Mouse (Mus musculus) layer of hippocampus, adult 2 months (tissue): ENCODE results near the gene Nup133. TPM values are rescaled to one million over a fixed set of nuclear protein-coding genes. Genes with fewer than 3 reads are reported as not detected.
A peak's percentile ranks its signal among the peaks of the same experiment; 100 is the strongest.

Source experiments
- DNase-seq, 2 experiments: peaks; one replicate each; pipeline ENCODE4 v3.0.0; 2022; ENCODE audit warnings: low spot score in 2 of 2
- H3K27ac ChIP-seq: fragments of 200-600 bp; 2 replicates; pipeline ENCODE4 v1.8.1; 2022
- H3K4me3 ChIP-seq: fragments of 200-600 bp; 2 replicates; pipeline ENCODE4 v1.8.1; 2022; ENCODE audit warnings: mild to moderate bottlenecking
- CTCF ChIP-seq: fragments of 200-600 bp; conservative IDR thresholded peaks from 2 replicates; pipeline ENCODE4 v1.8.1; 2022; ENCODE audit warnings: antibody characterized with exemption, mild to moderate bottlenecking, moderate library complexity
- total RNA-seq, 2 experiments: library from RNA; stranded (reverse); gene quantifications; 2 replicates each; pipeline ENCODE4 v1.2.3; 2021

Gene Nup133
- total RNA-seq, 2 experiments from 2014 or later: 21.0 to 25.7 TPM

DNA sequence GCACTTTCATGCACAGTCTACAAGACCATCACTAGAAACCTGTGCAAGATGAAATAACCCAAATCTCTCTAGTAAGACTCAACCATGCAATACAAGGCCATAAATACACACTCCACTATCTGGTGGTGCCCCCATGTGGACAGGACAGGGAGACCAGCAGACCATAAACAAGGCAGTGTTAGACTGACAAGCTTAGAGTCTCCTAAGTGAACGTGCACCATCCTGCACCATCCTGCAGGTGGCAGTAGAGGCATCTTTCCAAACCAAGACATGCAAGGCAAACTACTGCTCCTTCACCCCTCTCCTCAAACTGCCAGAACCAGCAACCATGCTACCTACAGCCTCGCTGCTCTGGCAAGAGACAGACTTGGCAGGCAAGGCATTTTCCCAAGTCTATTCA lies 24.3 kb downstream of the Nup133 start:
- TF ChIP-seq CTCF: peak; percentile 95
- Histone ChIP-seq H3K27ac (no peak overlapping the region), H3K4me3 (no peak overlapping the region)
- DNase-seq: peak; percentile 81 to 86

DNA sequence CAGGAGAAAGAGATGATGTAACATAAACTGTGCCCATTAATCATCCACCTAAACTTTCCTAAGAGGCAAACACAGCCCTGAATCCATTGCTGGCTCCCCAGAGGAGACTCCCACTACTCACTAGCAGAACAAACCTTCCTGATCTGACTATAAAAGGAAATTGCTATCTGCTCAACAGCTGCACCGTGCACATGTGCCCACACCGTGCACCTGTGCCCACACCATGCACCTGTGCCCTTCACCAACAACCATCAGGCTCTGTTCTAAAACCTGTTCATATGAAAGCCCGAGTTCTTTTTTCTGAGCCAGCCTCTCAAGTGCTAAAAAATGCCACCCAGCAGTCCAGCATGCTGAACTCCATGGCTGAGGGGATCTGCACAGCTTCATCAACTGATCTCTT lies 34.4 kb downstream of the Nup133 start:
- no peak for TF ChIP-seq CTCF
- Histone ChIP-seq H3K4me3 (no peak overlapping the region), H3K27ac (no peak overlapping the region)
- no peak for DNase-seq

DNA sequence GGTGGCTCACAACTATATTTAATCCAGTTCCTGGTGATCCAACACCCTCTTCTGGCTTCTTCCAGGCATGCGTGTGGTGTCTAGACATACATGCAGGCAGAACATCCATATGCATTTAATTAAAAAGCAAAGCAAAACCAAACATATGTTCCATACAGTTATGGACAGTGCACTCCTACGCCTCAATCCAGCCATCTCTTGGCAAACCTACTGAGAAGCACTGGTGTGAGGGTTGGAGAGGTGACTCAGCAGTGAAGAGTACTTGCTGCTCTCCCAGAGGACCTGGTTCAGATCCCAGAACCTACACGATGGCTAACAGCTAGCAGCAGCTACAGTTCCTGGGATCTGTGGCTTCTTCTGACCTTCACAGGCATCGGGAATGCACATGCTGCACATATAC lies 36.8 kb downstream of the Nup133 start:
- 0 out of 2 replicates have a peak, but pooled peaks have one; percentile 9 for TF ChIP-seq CTCF
- Histone ChIP-seq H3K27ac (no peak overlapping the region), H3K4me3 (no peak overlapping the region)
- DNase-seq: no peak

DNA sequence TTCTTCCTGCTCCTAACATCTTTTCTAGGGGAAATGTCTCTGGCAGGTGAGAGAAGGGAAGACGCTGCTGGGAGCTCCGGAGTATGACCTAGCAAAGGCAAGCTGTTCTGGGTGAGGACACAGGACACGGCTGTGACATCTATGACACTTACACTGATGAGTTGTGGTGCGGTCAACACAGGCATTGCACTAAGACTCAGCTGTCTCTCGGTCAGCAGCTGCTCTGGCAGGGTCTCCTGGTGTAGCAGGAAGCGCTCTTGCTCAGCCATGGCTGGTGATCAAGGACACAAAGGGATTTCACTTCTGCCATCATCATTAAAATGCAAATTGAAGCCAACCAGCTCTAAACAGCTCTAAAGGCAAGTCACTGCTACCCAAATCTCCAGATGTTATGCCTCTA lies 41.5 kb downstream of the Nup133 start:
- Histone ChIP-seq H3K4me3 (no peak overlapping the region), H3K27ac (no peak overlapping the region; the same call in 1 of the 2 replicates)
- no peak for TF ChIP-seq CTCF
- DNase-seq: no peak

DNA sequence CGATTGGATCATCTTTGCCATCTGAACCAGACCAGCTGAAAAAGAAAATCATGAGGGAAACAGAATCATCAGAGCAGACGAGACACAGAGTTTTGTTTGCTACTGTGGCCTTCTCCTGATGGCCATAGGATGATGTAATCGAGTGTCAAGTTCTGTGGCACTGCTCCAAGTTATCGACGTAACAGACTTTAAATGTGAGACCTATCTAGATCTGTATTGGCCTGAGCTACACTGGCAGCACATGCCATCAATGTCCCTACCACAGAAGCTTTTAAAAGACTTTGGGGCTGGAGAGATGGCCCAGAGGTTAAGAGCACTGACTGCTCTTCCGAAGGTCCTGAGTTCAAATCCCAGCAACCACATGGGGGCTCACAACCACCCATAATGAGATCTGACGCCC lies 46.4 kb downstream of the Nup133 start:
- Histone ChIP-seq H3K4me3 (no peak overlapping the region), H3K27ac (no peak overlapping the region)
- no peak for DNase-seq
- TF ChIP-seq CTCF: no peak

DNA sequence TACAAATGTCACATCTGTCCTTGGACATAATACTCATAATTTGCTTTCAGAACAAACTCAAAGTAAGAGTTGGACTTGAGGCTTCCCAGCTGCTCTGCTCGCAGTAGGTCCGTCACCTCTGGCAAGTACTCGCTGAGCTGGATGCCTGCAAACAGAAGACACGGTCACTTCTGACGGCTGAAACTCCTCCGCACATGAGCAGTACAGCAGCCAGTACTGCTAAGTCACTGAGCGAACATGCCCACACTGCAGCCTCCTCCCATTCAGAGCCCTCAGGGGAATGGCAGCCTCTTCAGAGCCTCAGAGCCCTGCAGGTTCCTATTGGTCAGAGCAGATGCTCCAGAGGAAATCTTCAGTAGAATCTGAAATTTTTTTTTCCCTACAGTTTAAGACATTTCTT lies 49.7 kb downstream of the Nup133 start:
- no peak for DNase-seq
- H3K27ac ChIP-seq: no peak overlapping the region
- TF ChIP-seq CTCF: no peak

DNA sequence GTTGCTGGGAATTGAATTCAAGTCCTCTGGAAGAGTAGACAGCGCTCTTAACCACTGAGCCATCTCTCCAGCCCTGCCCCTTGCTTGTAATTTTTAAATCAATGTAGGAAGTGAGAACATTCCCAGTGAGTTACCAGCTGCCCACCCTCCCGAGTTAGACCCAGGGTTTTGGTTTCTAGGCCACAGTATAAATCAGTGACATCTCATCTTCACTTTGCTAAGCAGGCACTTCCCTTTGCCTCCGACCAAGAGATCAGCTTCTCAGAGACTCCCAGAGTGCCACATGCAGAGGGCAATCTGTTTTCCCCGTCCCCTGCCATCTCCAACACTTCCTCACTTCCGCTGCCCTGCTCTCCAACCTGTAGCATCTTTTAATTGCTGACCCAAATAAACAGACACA lies 50.5 kb downstream of the Nup133 start:
- TF ChIP-seq CTCF: no peak
- Histone ChIP-seq H3K27ac (no peak overlapping the region), H3K4me3 (no peak overlapping the region)
- no peak for DNase-seq

More for the DNA sequence above, 49.7 kb downstream of the Nup133 start:
- no peak overlapping the region for H3K4me3 ChIP-seq

DNA sequence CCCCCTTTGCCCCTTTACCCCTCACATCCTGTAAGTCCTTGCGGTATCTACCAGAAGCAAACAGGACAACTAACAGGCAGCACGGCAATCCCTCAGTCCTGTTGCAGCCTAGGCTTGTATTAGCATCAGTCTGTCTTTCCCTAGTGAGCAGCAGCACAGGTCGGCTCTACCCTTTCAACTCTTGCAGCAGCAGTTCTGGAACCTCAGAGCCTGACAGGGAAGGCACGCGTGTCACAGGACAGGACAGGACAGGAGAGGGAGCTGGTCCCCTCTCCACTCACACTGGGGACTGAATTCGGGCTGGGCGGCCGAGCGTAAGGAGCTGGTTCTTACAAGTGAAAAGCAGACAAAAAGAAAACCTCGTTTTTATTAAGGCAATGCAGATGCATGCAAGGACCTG lies 52.3 kb downstream of the Nup133 start:
- DNase-seq: no peak
- no peak overlapping the region for H3K4me3 ChIP-seq
- H3K27ac ChIP-seq: no peak overlapping the region
- TF ChIP-seq CTCF: no peak

DNA sequence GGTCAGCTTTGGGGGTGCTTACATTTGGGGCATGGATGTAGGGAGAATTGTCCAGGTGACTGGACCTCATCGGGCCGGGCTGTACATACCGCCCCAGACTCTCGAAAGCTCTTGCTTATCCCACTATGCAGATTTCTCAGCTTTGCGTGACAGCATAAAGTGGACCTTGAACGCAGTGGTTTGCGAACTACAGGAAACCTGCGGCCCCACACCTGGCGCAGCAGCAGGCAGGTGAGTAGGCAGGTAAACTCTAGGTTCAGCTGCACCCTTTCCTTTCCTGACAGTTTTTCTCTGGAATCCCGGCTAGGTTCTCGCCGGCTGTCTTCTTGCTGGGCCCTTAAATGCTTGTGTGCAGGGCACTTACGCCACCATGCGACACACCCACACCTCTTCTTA lies 52.7 kb downstream of the Nup133 start:
- Histone ChIP-seq H3K27ac (no peak overlapping the region), H3K4me3 (no peak overlapping the region)
- TF ChIP-seq CTCF: no peak
- DNase-seq: no peak

DNA sequence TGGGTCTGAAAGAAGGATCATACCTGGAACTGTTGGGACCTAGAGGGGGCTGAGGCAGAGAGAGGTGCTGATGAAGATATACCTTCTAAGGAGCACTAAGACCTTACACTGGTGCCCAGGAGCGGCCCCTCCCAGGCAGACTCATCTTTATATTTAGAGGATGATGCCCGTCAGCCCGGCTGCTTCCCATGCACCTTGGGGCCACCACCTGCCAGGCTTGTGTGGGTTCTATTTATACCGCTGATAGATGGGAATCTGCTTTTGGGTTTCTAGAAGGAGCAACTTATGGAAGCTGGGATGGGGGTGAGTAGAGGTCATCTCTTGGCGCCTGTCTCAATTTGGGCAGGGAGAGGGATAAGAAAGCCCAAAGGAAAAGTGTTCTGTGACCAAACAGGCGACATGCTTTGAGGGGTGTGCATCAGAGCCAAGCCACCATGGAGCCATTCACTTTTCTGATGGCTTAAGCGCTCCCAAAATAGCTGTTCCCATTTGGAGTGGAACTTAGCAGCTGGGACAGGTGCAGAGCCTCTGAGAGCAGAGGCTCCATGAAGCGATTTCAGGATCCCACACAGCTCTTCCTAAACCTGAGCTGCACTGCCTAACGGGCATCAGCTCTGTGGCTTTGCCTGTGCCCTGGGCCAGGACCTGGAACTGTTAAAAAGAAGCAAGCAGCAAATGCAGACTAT lies 53.2 kb downstream of the Nup133 start:
- H3K27ac ChIP-seq: no peak overlapping the region
- no peak for TF ChIP-seq CTCF
- DNase-seq: no peak
- H3K4me3 ChIP-seq: no peak overlapping the region

DNA sequence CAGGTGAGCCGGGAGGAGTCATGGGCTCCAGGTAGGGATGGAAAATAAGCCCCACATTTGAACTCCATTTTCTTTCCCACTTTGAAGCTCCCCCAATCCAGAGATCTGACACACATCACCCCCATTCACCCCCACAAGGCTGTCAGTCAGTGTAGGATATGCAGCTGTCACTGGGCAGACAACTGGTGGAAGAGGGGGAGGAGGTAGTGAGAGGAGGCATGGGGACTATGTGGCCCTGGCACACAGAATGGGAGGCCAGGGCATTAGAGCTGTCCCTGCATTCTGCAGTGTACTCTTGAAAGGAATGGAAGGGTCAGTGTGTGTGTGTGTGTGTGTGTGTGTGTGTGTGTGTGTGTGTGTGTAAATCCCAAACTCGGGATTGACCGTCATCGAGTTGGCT lies 53.8 kb downstream of the Nup133 start:
- no peak overlapping the region for H3K4me3 ChIP-seq
- TF ChIP-seq CTCF: no peak
- DNase-seq: no peak
- H3K27ac ChIP-seq: no peak overlapping the region

DNA sequence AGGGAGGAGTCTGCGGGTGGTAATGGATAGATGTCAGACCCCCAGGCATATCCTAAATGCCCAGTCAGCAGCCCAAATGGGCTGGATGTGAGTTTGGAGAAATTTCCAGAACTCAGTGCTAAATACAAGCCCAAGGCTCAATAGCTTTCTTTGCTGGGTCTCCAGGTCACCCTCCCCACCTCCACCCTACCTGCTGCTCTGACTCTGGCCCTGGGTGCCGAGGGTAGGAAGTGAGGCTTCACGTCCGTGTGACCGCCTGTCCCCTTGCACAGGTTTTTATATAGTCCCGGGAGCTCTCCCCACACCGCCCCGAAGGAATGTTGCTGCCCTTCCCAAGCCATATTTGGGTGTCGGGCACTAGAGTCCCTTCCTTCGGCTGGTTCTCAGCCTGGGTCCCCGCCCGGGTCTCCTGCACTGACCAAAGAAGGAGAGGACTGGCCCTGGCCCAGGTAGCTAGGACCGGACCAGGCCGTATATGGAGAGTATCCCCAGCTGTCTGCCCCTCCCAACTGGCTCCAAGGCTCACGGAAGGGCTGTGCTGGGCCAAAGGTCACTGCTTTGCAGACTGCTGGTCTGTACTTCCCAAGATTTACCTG lies 54.5 kb downstream of the Nup133 start, which contains the start of gene Acta1:
Gene Acta1 (minus strand): TSS at position 250 of the 596 bp plus-strand sequence.
- H3K27ac ChIP-seq: no peak within 1 kb of the TSS
- DNase-seq: no peak
- no peak for TF ChIP-seq CTCF
- H3K4me3 ChIP-seq: no peak within 1 kb of the TSS

DNA sequence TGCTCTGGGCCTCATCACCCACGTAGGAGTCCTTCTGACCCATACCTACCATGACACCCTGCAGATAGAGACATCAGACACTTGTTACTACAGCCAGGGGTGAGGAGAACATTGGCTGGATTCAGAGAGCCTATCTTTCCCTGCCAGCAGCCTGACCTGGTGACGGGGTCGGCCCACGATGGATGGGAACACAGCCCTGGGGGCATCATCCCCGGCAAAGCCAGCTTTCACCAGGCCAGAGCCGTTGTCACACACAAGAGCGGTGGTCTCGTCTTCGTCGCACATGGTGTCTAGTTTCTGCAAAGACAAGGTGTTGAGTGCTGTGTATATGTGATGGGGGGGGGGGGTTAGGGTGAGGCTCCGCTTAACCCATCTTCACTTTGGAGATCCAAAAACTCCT lies 55.7 kb downstream of the Nup133 start:
- no peak for TF ChIP-seq CTCF
- Histone ChIP-seq H3K4me3 (no peak overlapping the region), H3K27ac (peak overlapping the region; percentile 97; the same call in 1 of the 2 replicates)
- no peak for DNase-seq

DNA sequence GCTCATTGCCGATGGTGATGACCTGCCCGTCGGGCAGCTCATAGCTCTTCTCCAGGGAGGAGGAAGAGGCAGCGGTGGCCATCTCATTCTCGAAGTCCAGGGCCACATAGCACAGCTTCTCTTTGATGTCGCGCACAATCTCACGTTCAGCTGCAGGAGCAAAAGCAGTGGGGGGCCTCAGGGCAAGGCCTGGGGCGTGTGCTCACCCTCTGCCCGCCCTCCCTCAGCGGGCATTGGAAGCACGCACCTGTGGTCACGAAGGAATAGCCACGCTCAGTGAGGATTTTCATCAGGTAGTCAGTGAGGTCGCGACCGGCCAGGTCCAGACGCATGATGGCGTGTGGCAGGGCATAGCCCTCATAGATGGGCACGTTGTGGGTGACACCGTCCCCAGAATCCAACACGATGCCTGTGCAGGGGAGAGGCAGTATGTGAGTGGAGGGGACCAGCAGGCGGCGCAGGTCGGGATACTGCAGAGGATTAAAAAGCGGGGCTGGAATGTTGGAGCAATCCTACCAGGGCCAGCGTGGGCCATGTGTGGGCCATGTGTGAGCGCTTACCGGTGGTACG lies 56.4 kb downstream of the Nup133 start:
- Histone ChIP-seq H3K27ac (peak overlapping the region; percentile 97), H3K4me3 (peak overlapping the region; percentile 62)
- no peak for DNase-seq
- peak; percentile 53 for TF ChIP-seq CTCF
